Mouse (Mus musculus) intestine, embryonic 16.5 days (tissue): Measurements from ENCODE around the gene Pnn. TPM values are rescaled to one million over a fixed set of nuclear protein-coding genes. Genes with fewer than 3 reads are reported as not detected.
"Not testable (repeated sequence)": the region's sequence is repeated elsewhere in the genome, so short reads cannot be mapped to it uniquely, and the experiment has no call there.

ENCODE experiments used
- ATAC-seq: fragments of 200-750 bp; cut with Nextera tagmentation; 2 replicates; pipeline ENCODE4 v1.8.0; 2017; ENCODE audit warnings: moderate TSS enrichment, moderate library complexity
- H3K27ac ChIP-seq: fragments of 300-500 bp; sonication (generic); 2 replicates; pipeline ENCODE4 v1.5.1; 2014; ENCODE audit warnings: mild to moderate bottlenecking, low read length
- H3K27me3 ChIP-seq: fragments of 300-500 bp; sonication (generic); replicated peaks from 2 replicates; pipeline ENCODE4 v1.6.1; 2014; ENCODE audit warnings: low read length, control low read depth, mixed read lengths; ENCODE audit not compliant: control insufficient read depth, insufficient read depth
- H3K36me3 ChIP-seq: fragments of 300-500 bp; sonication (generic); 2 replicates; pipeline ENCODE4 v1.6.1; 2014; ENCODE audit warnings: low read length, control low read depth; ENCODE audit not compliant: control insufficient read depth, insufficient read depth
- H3K4me1 ChIP-seq: fragments of 300-500 bp; sonication (generic); 2 replicates; pipeline ENCODE4 v1.6.1; 2014; ENCODE audit warnings: low read length, control low read depth, mixed read lengths; ENCODE audit not compliant: control insufficient read depth, insufficient read depth
- H3K4me2 ChIP-seq: fragments of 300-500 bp; sonication (generic); 2 replicates; pipeline ENCODE4 v1.6.1; 2014; ENCODE audit warnings: low read depth, low read length, control low read depth
- H3K4me3 ChIP-seq: fragments of 300-500 bp; sonication (generic); 2 replicates; pipeline ENCODE4 v1.5.1; 2014; ENCODE audit warnings: mild to moderate bottlenecking, low read length
- H3K9ac ChIP-seq: fragments of 300-500 bp; sonication (generic); 2 replicates; pipeline ENCODE4 v1.6.1; 2014; ENCODE audit warnings: low read depth, low read length
- H3K9me3 ChIP-seq: fragments of 300-500 bp; sonication (generic); 2 replicates; pipeline ENCODE4 v1.6.1; 2016; ENCODE audit warnings: low read length, control low read depth; ENCODE audit not compliant: control insufficient read depth
- WGBS: fragments of 180-500 bp; shearing (Covaris S2); extraction: QIAGEN DNeasy Blood & Tissue Kit; methylation state at CpG from one replicate; pipeline ENCODE4 v1.1.7; 2014; 5-methylcytosine and 5-hydroxymethylcytosine counted together
- polyA plus RNA-seq: library from polyadenylated mRNA; unstranded; fragments of >200 nt; fragmentation: Nextera tagmentation; extraction: Ambion mirVana; gene quantifications from 2 replicates; pipeline ENCODE4 v1.2.1, GENCODE M21; 2015

Pnn gene
- polyA plus RNA-seq, 1 experiment from 2014 or later, result 66.7 TPM

DNA sequence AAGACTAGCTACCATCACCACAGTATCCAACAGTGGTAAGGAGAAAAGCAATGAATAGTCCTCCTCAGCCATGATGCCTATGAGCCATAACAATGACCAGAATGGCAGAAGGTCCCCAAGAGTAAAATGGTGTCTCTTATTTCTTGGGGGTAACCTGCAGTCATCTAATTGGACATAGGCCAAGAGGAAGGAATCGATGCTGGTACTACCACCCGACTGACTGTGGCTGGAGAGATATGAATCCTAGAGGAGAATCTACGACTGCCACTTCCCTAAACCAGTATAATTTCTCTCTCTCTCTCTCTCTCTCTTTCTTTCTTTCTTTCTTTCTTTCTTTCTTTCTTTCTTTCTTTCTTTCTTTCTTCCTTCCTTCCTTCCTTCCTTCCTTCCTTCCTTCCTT lies 14.2 kb upstream of the Pnn start:
- Histone ChIP-seq H3K9ac (no peak overlapping the region), H3K4me1 (no peaks in the 10 kb centered on the region), H3K4me2 (no peak overlapping the region), H3K36me3 (peaks cover 6% of the 10 kb centered on the region; the same call in 1 of the 2 replicates), H3K27ac (no peak overlapping the region), H3K27me3 (no peaks in the 10 kb centered on the region), H3K9me3 (no peaks in the 10 kb centered on the region), H3K4me3 (no peak overlapping the region)
- WGBS, result 92% methylated on average over 3 of the region's 3 CpGs
- ATAC-seq, result no peak

DNA sequence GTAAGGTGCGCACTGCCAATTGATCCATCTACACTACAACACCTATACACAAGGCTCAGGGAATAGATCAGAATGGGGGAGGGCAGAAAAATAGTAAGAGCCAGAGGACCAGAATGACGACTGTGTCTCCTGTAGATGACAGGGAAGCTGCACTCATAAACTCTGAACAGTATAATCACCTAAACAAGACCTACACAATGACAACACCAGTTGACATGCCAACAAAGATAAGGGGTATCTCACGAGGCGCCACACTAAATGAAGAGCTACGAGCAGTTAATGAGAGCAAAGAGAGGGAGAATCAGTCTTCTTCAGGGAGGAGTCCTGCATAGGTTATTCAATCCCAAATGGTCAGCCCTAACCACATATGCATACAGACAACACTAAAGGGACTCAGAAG lies 13.5 kb upstream of the Pnn start:
- peaks cover 11% of the 10 kb centered on the region; the same call in 1 of the 2 replicates for H3K36me3 ChIP-seq
- H3K27ac ChIP-seq, result no peak overlapping the region
- H3K4me2 ChIP-seq, result no peak overlapping the region
- whole genome bisulfite sequencing, result 90% methylated on average over 5 of the region's 5 CpGs
- ATAC-seq, result no peak
- no peaks in the 10 kb centered on the region for H3K27me3 ChIP-seq
- no peaks in the 10 kb centered on the region for H3K9me3 ChIP-seq
- H3K4me1 ChIP-seq, result no peaks in the 10 kb centered on the region
- no peak overlapping the region for H3K9ac ChIP-seq
- no peak overlapping the region for H3K4me3 ChIP-seq

DNA sequence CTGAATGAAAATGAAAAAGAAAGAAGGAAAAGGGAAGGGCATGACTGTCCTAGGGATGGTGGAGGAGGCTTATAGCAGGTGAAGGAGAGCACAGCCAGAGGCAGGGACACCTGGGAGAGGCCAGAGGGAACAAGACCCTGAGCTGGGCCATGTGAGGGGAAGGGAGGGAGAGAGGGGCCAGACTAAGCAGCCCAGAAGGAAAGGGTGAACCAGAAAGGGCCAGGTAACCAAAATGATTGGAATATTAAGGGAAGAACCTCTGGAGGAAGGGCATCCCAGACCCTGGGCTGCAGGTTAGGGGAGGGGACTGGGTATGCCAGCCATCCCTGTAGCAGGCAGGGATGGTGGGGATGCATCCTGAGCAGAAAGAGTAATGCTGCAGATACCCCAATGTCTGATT lies 12.7 kb upstream of the Pnn start:
- Histone ChIP-seq H3K27ac (no peak overlapping the region), H3K4me2 (no peak overlapping the region), H3K9me3 (no peaks in the 10 kb centered on the region), H3K36me3 (peaks cover 11% of the 10 kb centered on the region; the same call in 1 of the 2 replicates), H3K27me3 (no peaks in the 10 kb centered on the region), H3K4me1 (no peaks in the 10 kb centered on the region), H3K4me3 (no peak overlapping the region), H3K9ac (no peak overlapping the region)
- no peak for ATAC-seq

DNA sequence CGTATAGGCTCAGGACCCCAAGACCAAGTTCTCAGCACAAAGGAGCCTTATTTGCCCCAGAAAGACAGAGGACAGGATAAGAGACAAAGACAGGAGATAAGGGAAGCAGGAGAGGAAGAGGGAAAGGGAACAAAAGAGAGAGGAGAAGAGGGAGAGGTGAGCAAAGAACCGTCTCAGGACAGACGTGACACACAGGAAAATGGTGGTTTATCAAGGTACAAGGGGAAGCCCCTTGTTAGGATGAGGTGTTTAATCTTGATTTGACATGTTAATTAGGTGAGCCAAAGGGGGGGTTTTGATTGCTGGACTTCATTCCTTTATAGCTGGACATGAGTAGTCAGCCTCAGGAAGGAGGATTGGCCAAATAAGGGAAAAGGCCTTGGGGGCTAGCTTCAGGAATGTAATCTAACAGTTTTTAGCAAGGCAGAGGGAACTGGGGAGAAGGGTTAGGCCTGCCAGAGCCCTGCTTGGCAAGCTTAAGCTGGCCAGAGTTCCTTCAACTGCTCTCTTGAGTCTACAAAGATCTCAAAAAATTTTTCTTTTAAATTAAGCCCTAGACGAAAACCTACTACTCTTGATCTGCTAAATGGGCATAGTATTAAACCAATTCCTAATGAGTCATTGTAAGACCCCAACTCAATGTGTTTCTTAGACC lies 11.4 kb upstream of the Pnn start:
- Histone ChIP-seq H3K27me3 (no peaks in the 10 kb centered on the region), H3K9ac (no peak overlapping the region), H3K36me3 (peaks cover 11% of the 10 kb centered on the region; the same call in 1 of the 2 replicates), H3K4me1 (peaks cover 10% of the 10 kb centered on the region), H3K9me3 (no peaks in the 10 kb centered on the region), H3K27ac (no peak overlapping the region), H3K4me2 (no peak overlapping the region), H3K4me3 (no peak overlapping the region)
- no peak for ATAC-seq
- 77% methylated on average over 4 of the region's 4 CpGs for WGBS

DNA sequence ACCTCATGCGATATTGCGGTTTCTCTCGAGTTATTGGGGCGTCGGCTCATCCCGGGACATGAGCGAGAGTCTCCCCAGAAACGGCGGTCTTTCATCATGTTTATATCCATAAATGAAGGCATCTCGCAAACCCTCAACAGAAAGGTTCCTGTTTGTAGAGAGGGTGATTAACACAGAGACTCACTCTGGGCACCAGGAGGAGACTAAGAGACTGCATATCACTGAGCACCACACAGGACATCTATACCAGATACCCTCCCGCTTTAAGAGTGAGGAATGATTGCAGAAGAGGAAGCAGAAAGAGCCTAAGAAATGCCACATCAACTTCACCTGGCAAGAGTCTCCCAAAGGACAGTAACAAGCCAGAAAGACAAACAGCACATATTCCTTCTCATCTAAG lies 10.5 kb upstream of the Pnn start:
- 95% methylated on average over 11 of the region's 11 CpGs for WGBS
- Histone ChIP-seq H3K27me3 (no peaks in the 10 kb centered on the region), H3K4me3 (no peak overlapping the region), H3K9ac (no peak overlapping the region), H3K36me3 (peaks cover 11% of the 10 kb centered on the region; the same call in 1 of the 2 replicates), H3K9me3 (no peaks in the 10 kb centered on the region), H3K4me1 (peaks cover 10% of the 10 kb centered on the region), H3K27ac (no peak overlapping the region), H3K4me2 (no peak overlapping the region)
- ATAC-seq, result no peak

DNA sequence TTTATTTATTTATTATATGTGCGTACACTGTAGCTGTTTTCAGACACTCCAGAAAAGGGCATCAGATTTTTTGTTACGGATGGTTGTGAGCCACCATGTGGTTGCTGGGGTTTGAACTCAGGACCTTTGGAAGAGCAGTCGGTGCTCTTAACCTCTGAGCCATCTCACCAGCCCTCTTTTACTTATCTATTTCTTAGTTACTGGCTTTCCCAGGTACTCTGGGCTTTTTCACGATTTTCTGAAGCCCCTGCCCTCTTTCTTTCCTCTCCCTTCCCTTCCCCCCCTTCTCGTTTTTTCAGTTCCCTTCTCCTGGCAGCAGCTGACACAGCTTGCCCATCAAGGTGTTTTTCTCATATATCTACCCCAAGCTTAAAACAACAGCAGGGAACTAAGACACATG lies 8.4 kb upstream of the Pnn start:
- H3K36me3 ChIP-seq, result peaks cover 11% of the 10 kb centered on the region; the same call in 1 of the 2 replicates
- peaks cover 10% of the 10 kb centered on the region for H3K4me1 ChIP-seq
- H3K27ac ChIP-seq, H3K9me3 ChIP-seq, ATAC-seq, H3K9ac ChIP-seq, H3K4me2 ChIP-seq, H3K27me3 ChIP-seq, H3K4me3 ChIP-seq: not testable (repeated sequence)
- 89% methylated on average over 5 of the region's 5 CpGs for WGBS

DNA sequence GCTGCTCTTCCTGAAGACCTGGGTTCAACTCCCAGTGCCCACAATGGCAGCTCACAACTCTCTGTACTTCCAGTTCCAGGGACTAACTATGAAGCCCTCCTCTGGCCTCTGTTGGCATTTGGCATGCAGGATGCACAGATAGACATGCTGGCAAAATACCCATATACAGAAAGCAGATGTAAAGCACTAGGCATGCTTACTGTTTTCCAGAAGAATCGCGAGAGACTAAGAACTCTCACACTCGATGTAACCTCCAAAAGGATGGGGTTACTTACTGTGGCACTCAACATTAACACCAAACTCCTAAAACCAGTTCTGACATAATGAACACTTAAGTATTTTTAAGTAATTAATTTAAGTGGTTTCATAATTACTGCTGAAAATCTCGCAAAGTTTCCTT lies 6.4 kb upstream of the Pnn start:
- Histone ChIP-seq H3K27me3 (no peaks in the 10 kb centered on the region), H3K4me2 (peak overlapping the region; percentile 71), H3K9me3 (no peaks in the 10 kb centered on the region), H3K36me3 (peaks cover 11% of the 10 kb centered on the region; the same call in 1 of the 2 replicates), H3K9ac (peak overlapping the region; percentile 98), H3K4me3 (peak overlapping the region; percentile 85), H3K27ac (peak overlapping the region; percentile 94; the same call in 1 of the 2 replicates), H3K4me1 (peaks cover 10% of the 10 kb centered on the region)
- ATAC-seq, result no peak
- 50% methylated on average over 4 of the region's 4 CpGs for WGBS

DNA sequence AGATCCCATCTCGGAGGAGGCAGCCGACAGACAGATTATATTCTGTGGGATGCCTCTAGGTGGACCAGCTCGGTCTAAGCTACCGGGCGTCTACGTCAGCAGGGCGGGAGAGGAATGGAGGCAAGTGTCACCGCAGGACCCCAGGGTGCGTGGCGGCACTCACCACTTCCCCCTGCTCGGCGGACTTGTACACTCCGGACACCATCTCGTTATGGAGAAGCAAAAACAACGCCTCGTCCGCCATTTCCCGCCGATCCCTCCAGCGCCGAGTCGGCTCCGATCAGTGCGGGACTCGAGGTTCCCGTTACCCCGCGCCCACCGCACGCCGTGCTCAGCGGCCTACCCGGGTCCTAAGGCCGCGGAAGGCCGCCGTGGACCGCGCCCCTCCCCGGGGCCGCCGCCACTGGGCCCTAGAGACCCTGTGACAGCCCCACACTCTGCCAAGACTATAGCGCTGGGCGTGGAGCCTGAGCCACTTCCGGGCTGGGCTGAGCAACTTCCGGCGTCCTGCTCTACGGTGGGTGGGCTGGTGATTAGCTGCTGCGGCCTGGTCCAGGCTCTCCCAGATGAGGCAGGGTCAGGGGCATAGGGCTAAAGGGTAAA lies 5.6 kb upstream of the Pnn start, which contains the start of gene Trappc6b:
Gene Trappc6b, minus strand, starts transcription at position 480 of the 603 bp plus-strand sequence.
- H3K36me3 ChIP-seq, result peaks cover 10% of the 10 kb centered on the region; the same call in 1 of the 2 replicates

DNA sequence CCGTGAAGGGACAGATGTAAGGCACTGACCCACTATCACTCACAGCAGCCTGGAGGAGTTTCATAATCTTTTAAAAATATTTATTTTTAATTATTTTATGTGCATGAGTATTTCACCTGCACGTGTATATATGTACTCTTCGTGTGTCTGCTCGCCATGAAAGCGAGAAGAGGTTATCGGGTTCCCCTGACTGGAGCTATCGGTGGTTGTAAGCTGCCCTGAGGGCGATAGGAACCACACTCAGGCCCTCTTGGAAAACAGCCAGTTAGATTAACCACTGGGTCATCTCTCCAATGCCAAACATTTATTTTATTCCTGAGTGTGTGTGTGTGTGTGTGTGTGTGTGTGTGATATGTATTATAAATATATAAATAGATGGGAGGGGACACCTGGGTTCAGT lies 1.8 kb upstream of the Pnn start:
- WGBS, result 90% methylated on average over 8 of the region's 8 CpGs
- H3K9me3 ChIP-seq, result no peaks in the 10 kb centered on the region
- no peak for ATAC-seq

More for the DNA sequence above, 5.6 kb upstream of the Pnn start, which contains the start of gene Trappc6b:
- WGBS, result under 1% methylated on average over 49 of the region's 49 CpGs
- peak within 1 kb of the TSS; percentile 98 for H3K9ac ChIP-seq
- peak within 1 kb of the TSS; percentile 94 for H3K27ac ChIP-seq
- peak; percentile 97 for ATAC-seq
- H3K4me1 ChIP-seq, result peaks cover 10% of the 10 kb centered on the region
- H3K4me3 ChIP-seq, result peak within 1 kb of the TSS; percentile 85
- no peaks in the 10 kb centered on the region for H3K9me3 ChIP-seq
- H3K27me3 ChIP-seq, result no peaks in the 10 kb centered on the region
- H3K4me2 ChIP-seq, result peak within 1 kb of the TSS; percentile 71

More for the DNA sequence above, 1.8 kb upstream of the Pnn start:
- peaks cover 5% of the 10 kb centered on the region for H3K4me1 ChIP-seq
- no peak overlapping the region for H3K4me2 ChIP-seq
- H3K4me3 ChIP-seq, result no peak overlapping the region
- peaks cover 9% of the 10 kb centered on the region; the same call in 1 of the 2 replicates for H3K36me3 ChIP-seq
- H3K27ac ChIP-seq, result no peak overlapping the region
- H3K27me3 ChIP-seq, result no peaks in the 10 kb centered on the region
- no peak overlapping the region for H3K9ac ChIP-seq
